Mouse (Mus musculus) forebrain, postnatal 0 days (tissue): ENCODE measurements at regions not wholly inside any gene's neighbourhood (a gene's known extent, or its start where the extent isn't known, plus 50 kb on each side); places are given as distances from the start of the nearest gene placed in this dataset.
"Not testable (repeated sequence)": the region's sequence is repeated elsewhere in the genome, so short reads cannot be mapped to it uniquely, and the experiment has no call there.

ENCODE experiments used
- ATAC-seq: fragments of 200-750 bp; cut with Nextera tagmentation; 2 replicates; pipeline ENCODE4 v1.8.0; 2017; ENCODE audit warnings: mild to moderate bottlenecking, moderate library complexity
- DNase-seq: peaks from one replicate; pipeline ENCODE4 v3.0.0-alpha.2; 2015
- H3K27ac ChIP-seq: fragments of 300-500 bp; sonication (generic); 2 replicates; pipeline ENCODE4 v1.5.1; 2014; ENCODE audit warnings: low read depth, mild to moderate bottlenecking, antibody characterized with exemption, low read length, moderate library complexity, mixed read lengths
- H3K27me3 ChIP-seq: fragments of 300-500 bp; sonication (generic); 2 replicates; pipeline ENCODE4 v1.6.1; 2014; ENCODE audit warnings: mild to moderate bottlenecking, low read length, mixed read lengths; ENCODE audit not compliant: insufficient read depth
- H3K36me3 ChIP-seq: fragments of 300-500 bp; sonication (generic); 2 replicates; pipeline ENCODE4 v1.6.1; 2014; ENCODE audit warnings: mild to moderate bottlenecking, moderate library complexity; ENCODE audit not compliant: insufficient read depth
- H3K4me1 ChIP-seq: fragments of 300-500 bp; sonication (generic); 2 replicates; pipeline ENCODE4 v1.6.1; 2014; ENCODE audit warnings: antibody characterized with exemption; ENCODE audit not compliant: insufficient read depth
- H3K4me2 ChIP-seq: fragments of 300-500 bp; sonication (generic); 2 replicates; pipeline ENCODE4 v1.6.1; 2014; ENCODE audit warnings: low read depth, mild to moderate bottlenecking, moderate library complexity
- H3K4me3 ChIP-seq: fragments of 300-500 bp; sonication (generic); 2 replicates; pipeline ENCODE4 v1.5.1; 2014; ENCODE audit warnings: low read depth, low read length, mixed read lengths
- H3K9ac ChIP-seq: fragments of 300-500 bp; sonication (generic); 2 replicates; pipeline ENCODE4 v1.6.1; 2014; ENCODE audit warnings: mild to moderate bottlenecking
- H3K9me3 ChIP-seq: fragments of 300-500 bp; sonication (generic); 2 replicates; pipeline ENCODE4 v1.6.1; 2016; ENCODE audit warnings: low read length
- CTCF ChIP-seq: sonication (generic); IDR thresholded peaks from 2 replicates; pipeline ENCODE4 v1.5.1; 2016; ENCODE audit warnings: antibody characterized with exemption, control low read depth, low read depth
- WGBS: fragments of 180-500 bp; shearing (Covaris S2); extraction: QIAGEN DNeasy Blood & Tissue Kit; methylation state at CpG from one replicate; pipeline ENCODE4 v1.1.7; 2014; 5-methylcytosine and 5-hydroxymethylcytosine counted together

GRCm38 (mm10) chr11:12913401-12913800 is 448.6 kb upstream of the Cobl start:
- H3K4me3 ChIP-seq, DNase-seq, H3K4me1 ChIP-seq, H3K4me2 ChIP-seq, H3K27me3 ChIP-seq, H3K9me3 ChIP-seq, H3K36me3 ChIP-seq, H3K9ac ChIP-seq, H3K27ac ChIP-seq, ATAC-seq: not testable (repeated sequence)
- WGBS, result 46% methylated on average over 6 of the region's 6 CpGs

DNA sequence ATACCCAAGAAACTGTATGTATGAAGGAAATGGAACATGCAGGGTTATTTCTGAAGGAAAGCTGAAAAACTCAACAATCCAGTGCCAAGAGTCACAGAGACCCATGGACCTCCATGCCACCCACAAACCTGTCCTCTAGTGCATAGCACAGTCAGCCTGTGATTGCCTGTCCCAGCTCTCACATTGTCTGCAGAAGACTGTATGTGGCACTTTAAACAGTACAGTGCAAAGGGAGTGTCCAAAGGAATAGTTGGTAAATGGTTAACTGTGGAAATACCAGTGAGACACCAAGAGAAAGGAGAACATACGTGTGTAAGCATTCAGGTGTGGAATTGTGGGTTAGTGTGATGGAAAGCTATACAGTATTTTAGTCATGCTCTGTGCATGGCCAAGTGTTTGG is 409.0 kb upstream of the Cobl start:
- no peak overlapping the region for H3K27ac ChIP-seq
- no peak for DNase-seq
- ATAC-seq, result no peak
- H3K9me3 ChIP-seq, result no peaks in the 10 kb centered on the region
- H3K9ac ChIP-seq, result no peak overlapping the region
- H3K4me3 ChIP-seq, result no peak overlapping the region
- H3K27me3 ChIP-seq, result no peaks in the 10 kb centered on the region
- no peaks in the 10 kb centered on the region for H3K4me1 ChIP-seq
- H3K4me2 ChIP-seq, result no peak overlapping the region
- H3K36me3 ChIP-seq, result no peaks in the 10 kb centered on the region
- no peak for TF ChIP-seq CTCF
- 80% methylated on average over 1 of the region's 1 CpGs for WGBS

- Histone ChIP-seq H3K36me3 (no peaks in the 10 kb centered on the region), H3K9me3 (no peaks in the 10 kb centered on the region), H3K9ac (no peak overlapping the region), H3K4me3 (no peak overlapping the region), H3K27ac (no peak overlapping the region), H3K27me3 (no peaks in the 10 kb centered on the region), H3K4me1 (no peaks in the 10 kb centered on the region), H3K4me2 (no peak overlapping the region)
- DNase-seq (no peak), ATAC-seq (no peak)
- 81% methylated on average over 2 of the region's 2 CpGs for WGBS
- no peak for TF ChIP-seq CTCF
Measured at GRCm38 (mm10) chr11:12872802-12873201, 408.0 kb upstream of the Cobl start.

GRCm38 (mm10) chr11:12872399-12872798 is 407.6 kb upstream of the Cobl start:
- ATAC-seq, result no peak
- H3K4me1 ChIP-seq, result no peaks in the 10 kb centered on the region
- WGBS, result 51% methylated on average over 1 of the region's 1 CpGs

DNA sequence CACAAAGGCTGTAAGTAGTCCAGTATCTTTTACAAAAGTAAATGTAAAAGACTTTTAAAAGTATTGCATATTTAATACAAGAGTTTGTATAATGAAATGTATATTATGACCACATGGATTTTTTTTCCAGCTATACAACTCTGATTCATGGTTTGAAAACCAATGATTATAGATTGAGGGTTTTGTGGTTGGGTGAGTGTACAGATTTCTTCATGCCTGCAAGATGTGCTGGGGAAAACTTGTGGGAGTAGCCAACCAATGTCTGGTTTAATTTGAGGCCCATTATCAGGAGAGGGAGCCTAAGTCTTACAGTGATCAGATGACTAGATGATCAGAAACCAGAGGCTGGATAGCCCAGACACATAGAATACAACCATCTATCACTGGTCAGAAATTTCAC is 402.8 kb upstream of the Cobl start:
- H3K9me3 ChIP-seq, result no peaks in the 10 kb centered on the region
- H3K4me2 ChIP-seq, result no peak overlapping the region
- H3K36me3 ChIP-seq, result no peaks in the 10 kb centered on the region
- H3K4me1 ChIP-seq, result no peaks in the 10 kb centered on the region
- H3K27ac ChIP-seq, result no peak overlapping the region
- DNase-seq (no peak), ATAC-seq (no peak)
- no peak overlapping the region for H3K4me3 ChIP-seq
- no peaks in the 10 kb centered on the region for H3K27me3 ChIP-seq
- no peak overlapping the region for H3K9ac ChIP-seq
- no peak for TF ChIP-seq CTCF

More at GRCm38 (mm10) chr11:12872399-12872798, 407.6 kb upstream of the Cobl start:
- no peak for DNase-seq
- no peaks in the 10 kb centered on the region for H3K27me3 ChIP-seq
- H3K27ac ChIP-seq, result no peak overlapping the region
- H3K9me3 ChIP-seq, result no peaks in the 10 kb centered on the region
- H3K36me3 ChIP-seq, result no peaks in the 10 kb centered on the region
- H3K4me2 ChIP-seq, result no peak overlapping the region
- H3K4me3 ChIP-seq, result no peak overlapping the region
- TF ChIP-seq CTCF, result no peak
- H3K9ac ChIP-seq, result no peak overlapping the region

GRCm38 (mm10) chr11:12865034-12865620 is 400.4 kb upstream of the Cobl start:
- ATAC-seq, result no peak
- no peak for TF ChIP-seq CTCF

DNA sequence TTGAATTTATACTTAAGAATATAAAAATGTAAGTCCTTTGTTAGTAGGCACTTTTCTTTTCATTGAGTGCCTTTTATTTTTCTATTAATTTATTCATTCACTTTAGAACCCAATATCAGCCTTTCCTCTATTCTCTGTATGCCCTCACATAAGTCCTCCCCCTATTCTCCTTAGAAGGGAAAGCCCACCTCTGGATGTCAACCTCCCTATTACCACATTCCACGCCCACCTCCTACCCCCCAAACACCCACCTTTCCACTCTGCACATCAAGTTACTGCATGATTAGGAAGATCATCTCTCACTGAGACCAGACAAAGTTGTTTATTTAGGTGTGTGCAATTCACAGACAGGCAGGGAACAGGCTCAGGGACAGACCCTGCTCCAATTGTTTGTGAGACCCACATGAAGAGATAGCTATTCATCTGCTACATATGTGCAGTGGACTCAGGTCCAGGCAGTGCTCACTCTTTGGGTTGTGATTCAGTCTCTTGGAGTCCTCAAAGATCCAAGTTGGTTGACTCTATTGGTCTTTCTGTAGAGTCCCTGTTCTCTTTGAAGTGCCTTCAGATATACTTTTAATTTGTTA is 394.7 kb upstream of the Cobl start:
- 73% methylated on average over 1 of the region's 1 CpGs for WGBS
- Histone ChIP-seq H3K36me3 (no peaks in the 10 kb centered on the region), H3K4me3 (no peak overlapping the region), H3K4me1 (no peaks in the 10 kb centered on the region), H3K27me3 (no peaks in the 10 kb centered on the region), H3K9me3 (no peaks in the 10 kb centered on the region), H3K27ac (no peak overlapping the region), H3K9ac (no peak overlapping the region), H3K4me2 (no peak overlapping the region)
- ATAC-seq, result no peak
- DNase-seq, result no peak
- TF ChIP-seq CTCF, result no peak

More at GRCm38 (mm10) chr11:12865034-12865620, 400.4 kb upstream of the Cobl start:
- no peaks in the 10 kb centered on the region for H3K4me1 ChIP-seq
- WGBS, result 84% methylated on average over 2 of the region's 2 CpGs
- no peak overlapping the region for H3K4me3 ChIP-seq
- H3K9ac ChIP-seq, result no peak overlapping the region
- H3K27ac ChIP-seq, result no peak overlapping the region
- no peak for DNase-seq
- H3K9me3 ChIP-seq, result no peaks in the 10 kb centered on the region
- no peaks in the 10 kb centered on the region for H3K36me3 ChIP-seq
- H3K27me3 ChIP-seq, result no peaks in the 10 kb centered on the region
- H3K4me2 ChIP-seq, result no peak overlapping the region
